Mouse (Mus musculus): Measurements from ENCODE around the gene Erbb3.
"Not testable (repeated sequence)": the region's sequence is repeated elsewhere in the genome, so short reads cannot be mapped to it uniquely, and the experiment has no call there.

- TF ChIP-seq CTCF (IDR thresholded peaks at IDR 0.05; ENCODE audit: control insufficient read depth, insufficient read depth, insufficient replicate concordance, low read depth, low read length); POLR2A (IDR thresholded peaks at IDR 0.05; ENCODE audit: control insufficient read depth, low read depth, low read length): not testable (repeated sequence)
Observed at GRCm38 (mm10) chr10:128613820-128614219, 24.4 kb upstream of the Erbb3 start.

Data from testis, adult 2 months (tissue).